In genomic region chr15:103089440-103089839, GRCm38 (mm10) we compare ENCODE assay signal across 19 mouse cellular contexts.
"Had no signal": no experiment of that assay in that cellular context is flagged by ENCODE, and none has a peak within 500 bp of the region (broad histone marks: within the 10 kb centered on the region; RNA-seq: fewer than 3 reads in every experiment).

No protein-coding gene starts in this region.

- H3K4me3 ChIP-seq: limb, embryonic 12.5 days; limb, embryonic 15.5 days; liver, embryonic 13.5 days; midbrain, embryonic 13.5 days; neural tube, embryonic 12.5 days; stomach, embryonic 15.5 days had no signal

- H3K9me3 ChIP-seq: limb, embryonic 12.5 days; limb, embryonic 15.5 days; liver, embryonic 13.5 days; midbrain, embryonic 13.5 days; neural tube, embryonic 12.5 days; stomach, embryonic 15.5 days had no signal

- ATAC-seq: midbrain, embryonic 13.5 days; midbrain, embryonic 16.5 days had no signal

- H3K4me2 ChIP-seq: limb, embryonic 12.5 days; limb, embryonic 15.5 days; liver, embryonic 13.5 days; midbrain, embryonic 13.5 days; neural tube, embryonic 12.5 days; stomach, embryonic 15.5 days had no signal

- H3K27me3 ChIP-seq: neural tube, embryonic 12.5 days had no signal

- DNase-seq: kidney, adult 18-20 months; kidney, postnatal 14 days; kidney, postnatal 4 days; left cerebral cortex, postnatal 4 days; liver, embryonic 13.5 days; lung, adult 2 months; lung, postnatal 14 days; lung, postnatal 4 days; right cerebral cortex, adult 18-20 months; right cerebral cortex, postnatal 14 days; right cerebral cortex, postnatal 4 days; spleen, adult 18-20 months; thymus, postnatal 25 days had no signal

- H3K27ac ChIP-seq: limb, embryonic 12.5 days; limb, embryonic 15.5 days; liver, embryonic 13.5 days; midbrain, embryonic 13.5 days; stomach, embryonic 15.5 days had no signal

- H3K36me3 ChIP-seq: limb, embryonic 12.5 days; limb, embryonic 15.5 days; liver, embryonic 13.5 days; midbrain, embryonic 13.5 days; stomach, embryonic 15.5 days had no signal

- H3K9ac ChIP-seq: limb, embryonic 12.5 days; limb, embryonic 15.5 days; liver, embryonic 13.5 days; midbrain, embryonic 13.5 days; neural tube, embryonic 12.5 days; stomach, embryonic 15.5 days had no signal
